Mouse (Mus musculus) heart, postnatal 4 days (tissue): Measurements from ENCODE around the gene Zbp1. TPM values are rescaled to one million over a fixed set of nuclear protein-coding genes. Genes with fewer than 3 reads are reported as not detected.

ENCODE experiments used
- DNase-seq: peaks from one replicate; pipeline ENCODE4 v3.0.0; 2021
- total RNA-seq, 2 experiments: library from RNA; stranded (reverse); gene quantifications; 2 replicates each; pipeline ENCODE4 v1.2.3; 2021

Zbp1 gene
- total RNA-seq, 2 experiments from 2014 or later = 0.14 TPM; not detected in 1

DNA sequence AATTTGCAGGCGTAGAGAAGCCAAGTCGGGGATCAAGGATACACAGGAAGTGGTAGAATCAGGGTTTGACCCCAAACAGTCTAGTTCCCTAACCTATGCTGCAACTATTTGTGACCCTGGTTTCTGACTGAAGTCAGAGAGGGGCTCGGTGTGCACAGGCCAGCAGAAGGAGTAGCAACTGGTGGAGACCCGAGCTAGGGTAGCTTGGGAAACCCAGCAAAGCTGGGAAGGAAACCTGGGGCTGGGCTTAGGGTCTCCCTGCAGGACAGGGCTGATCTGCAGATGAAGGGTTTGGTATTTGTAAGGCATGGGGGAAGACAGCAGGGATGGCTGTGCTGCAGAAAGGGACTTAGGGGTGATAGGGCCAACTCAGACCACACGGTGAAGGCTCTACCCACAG is 41.2 kb downstream of the Zbp1 start:
- DNase-seq = no peak

DNA sequence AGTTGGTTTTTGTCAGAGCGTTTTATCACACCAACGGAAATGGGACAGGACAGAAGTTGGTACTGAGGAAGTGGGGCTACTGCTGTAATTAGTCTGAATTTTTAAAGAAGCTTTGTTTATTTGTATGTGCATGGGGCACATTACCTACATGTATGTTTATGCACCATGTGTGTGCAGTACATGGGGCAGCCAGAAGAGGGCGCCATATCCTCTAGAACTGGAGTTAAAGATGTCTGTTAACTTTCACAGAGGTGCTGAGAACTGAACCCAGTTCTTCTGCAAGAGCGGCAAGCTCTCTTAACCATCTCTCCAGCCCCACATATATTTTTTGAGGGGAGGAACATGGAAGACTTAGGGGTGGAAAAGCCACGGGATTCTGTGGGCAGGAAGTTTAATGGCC is 43.0 kb downstream of the Zbp1 start:
- DNase-seq = no peak

DNA sequence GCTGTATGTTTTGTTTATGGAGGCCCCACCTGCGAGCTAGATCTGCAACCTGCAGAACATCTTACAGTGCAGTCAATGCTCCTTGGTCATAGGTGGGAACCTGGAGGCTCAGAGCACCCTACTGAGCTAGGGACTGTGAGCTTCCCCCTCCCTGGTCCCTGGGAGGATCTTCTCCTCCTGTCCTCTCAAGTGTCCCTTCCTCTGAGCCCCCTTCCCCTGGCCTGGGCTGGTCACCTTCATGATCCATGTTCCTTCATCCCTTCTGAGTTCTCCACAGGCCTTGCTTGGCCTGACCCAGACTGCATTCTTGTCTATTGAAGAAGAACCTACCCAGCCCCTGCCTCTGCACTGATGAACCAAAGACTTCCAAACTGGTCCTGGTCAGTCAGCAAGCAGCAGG is 44.2 kb downstream of the Zbp1 start:
- DNase-seq = no peak

DNA sequence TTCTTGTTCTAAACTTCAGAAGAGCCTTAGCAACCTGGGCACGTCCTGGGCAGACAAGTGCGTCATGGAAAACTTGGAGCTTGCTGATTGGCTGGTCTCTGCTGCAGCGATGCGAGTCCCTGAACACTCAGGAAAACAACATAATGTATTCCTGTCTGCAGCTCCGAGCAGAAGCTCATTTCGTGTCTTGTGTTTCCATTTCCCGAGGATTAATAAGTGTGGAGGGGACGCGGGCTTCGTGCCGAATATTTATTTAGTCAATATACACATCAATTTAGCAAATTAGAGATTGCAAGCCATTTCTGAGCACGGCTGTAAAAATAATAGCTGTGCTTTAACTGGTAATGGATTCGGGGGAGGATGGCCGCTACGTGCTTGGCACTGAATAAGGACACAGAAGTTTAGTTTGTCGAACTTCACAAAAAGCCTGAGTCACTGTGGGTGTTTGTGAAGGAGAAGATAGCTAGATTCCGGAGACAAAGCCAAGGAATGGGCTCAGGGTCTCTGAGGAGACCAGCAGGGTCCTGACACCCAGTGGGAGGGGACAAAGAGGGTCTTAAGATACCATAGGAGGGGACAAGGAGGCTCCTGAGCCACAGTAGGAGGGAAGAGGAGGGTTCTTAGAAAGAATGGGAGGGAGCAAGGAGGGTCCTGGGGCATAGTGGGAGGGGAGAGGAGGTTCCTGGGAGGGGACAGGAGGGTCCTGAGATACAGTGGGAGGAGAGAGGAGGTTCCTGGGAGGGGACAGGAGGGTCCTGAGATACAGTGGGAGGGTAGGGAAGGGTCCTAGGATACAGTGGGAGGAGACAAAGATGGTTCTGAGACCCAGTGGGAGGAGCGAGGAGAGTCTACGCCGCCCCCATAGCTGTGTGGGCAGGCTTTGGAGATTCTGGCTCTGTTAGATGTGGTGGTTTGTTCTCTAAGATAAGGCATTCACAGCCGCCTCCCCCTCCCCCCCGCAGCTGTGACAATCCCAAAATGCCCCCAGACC is 44.9 kb downstream of the Zbp1 start:
- peak; percentile 74 for DNase-seq

DNA sequence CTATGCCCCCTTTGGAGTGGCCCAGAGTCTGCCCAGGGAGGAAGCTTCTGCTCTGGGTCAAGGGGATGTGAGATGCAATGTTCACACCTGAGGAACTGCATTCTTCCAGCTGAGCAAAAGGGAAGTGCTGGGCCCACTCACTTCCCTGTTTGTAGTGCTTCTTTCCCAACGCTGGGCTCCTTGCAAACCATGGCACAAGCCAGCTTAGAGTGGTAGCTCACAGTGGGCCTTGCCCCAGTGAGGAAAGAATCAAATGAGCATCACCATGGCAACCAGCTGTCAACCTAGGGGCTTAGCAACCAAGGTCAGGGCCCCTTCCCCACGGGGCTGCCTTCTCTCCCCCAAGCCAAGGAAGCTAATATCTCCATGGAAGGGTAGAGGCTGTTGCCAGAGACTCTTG is 45.7 kb downstream of the Zbp1 start:
- DNase-seq = no peak

DNA sequence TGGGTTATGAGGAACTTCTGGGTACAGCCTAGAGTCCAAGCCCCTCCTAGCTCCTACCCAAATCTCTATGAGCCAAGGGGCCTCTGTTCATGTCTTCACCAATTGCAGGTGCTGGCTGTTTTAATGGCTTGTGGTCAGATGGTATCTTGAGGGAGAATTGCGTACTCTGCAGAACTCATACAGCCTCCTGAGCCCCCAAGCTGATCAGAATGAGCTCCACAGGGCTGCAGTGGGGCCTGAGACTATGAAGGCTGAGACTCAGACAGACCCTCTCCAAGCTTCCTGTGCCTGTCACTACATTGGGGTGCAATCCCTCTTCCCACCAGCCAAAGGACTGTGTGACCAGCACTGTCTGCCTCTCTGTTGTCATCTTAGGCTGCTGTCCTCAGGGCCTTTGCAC is 46.3 kb downstream of the Zbp1 start:
- no peak for DNase-seq

DNA sequence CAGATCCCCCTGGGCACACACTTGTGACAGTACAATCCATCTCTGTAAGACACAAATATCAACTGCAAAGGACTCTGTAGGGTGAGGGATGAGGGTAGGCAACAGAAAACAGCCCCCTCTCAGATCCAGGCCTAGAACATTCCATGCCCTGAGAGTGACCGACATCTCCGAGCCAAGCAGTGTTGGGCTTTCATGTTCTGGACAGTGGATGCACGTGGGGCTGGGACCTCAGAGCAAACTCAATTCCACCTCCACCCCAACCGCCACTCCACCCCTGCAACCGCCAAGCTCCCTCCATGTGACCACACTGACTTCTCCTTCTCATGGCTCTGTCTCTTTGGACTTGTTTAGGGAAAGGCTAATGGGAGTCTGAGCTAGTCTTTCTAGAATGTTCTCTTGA is 46.8 kb downstream of the Zbp1 start:
- no peak for DNase-seq

DNA sequence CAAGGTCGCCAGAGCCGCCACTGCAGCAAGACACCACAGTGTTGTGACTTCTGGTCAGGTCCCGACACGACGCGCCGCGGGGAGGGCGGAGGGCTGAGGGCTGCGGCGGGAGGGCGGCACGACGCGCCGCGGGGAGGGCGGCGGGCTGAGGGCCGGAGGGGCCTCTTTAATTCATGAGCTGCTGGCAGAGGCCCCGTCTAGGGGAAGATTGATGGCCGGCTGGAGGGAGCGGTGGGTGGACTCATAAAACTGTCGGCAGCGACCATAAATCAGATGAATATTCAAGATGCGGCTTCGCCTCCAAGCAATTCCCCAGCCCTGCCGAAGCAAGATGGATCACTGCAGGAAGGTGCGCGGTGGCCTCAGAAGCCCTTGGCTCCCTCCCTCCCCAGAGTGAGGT is 47.3 kb downstream of the Zbp1 start:
- DNase-seq = peak; percentile 61

DNA sequence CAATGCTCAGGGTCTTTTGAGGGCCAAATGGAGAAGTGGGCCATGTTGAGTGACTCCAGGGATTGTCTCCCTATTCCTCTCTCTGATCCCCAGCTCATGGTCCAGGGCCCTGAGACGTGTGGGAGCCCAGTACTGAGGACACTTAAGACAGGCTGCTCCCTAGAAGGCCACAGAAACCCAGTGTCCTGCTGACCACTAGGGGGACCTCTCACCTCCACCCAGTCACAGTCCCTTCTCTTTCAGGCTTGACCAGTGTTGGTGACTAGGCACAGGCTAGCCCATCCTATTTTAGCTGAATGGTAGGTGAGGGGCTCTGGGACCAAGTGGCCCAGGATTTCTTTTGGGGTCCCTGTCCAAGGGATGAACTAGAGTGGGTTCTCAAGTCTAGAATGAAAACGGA is 48.0 kb downstream of the Zbp1 start:
- DNase-seq = no peak

DNA sequence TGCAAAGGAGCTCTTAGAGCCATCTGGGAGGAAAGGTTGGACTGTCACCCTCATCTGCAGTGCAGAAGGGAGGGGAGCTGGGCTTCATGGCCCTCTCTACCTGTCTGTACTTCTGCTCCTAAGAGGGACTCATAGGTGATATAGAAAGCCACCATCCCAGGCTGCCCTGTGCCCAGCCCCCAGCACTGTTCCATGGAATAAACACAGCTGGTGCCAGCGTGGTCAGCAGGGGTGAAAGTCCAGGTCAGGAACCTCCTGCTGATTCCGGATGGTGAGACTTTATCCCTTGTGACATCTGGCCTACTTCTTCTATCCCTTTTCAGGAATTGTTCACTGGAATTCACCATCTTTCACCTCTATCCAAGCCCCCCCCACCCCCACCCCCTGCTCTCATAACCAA is 48.6 kb downstream of the Zbp1 start:
- no peak for DNase-seq

DNA sequence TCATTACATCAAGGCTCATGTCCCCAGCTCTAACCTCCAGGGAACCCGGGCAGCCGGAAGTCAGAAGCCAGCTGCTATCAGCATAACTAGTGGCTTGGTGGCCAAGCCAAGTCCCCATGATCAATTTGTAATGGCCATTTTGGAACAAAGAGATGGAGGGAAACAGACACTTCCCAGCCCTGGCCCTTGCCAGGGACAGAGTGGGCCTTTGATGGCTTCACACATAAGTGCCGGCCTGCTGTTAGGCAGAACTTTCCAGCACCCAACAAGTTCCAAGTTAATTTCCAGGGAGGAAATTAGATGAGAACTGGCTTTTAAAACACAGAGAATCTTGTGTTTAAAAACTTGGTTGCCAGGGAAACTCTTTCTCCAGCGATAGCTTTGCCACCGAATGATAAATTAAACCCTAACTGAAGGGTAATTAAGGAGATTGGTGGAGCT is 50.3 kb downstream of the Zbp1 start:
- peak; percentile 55 for DNase-seq

DNA sequence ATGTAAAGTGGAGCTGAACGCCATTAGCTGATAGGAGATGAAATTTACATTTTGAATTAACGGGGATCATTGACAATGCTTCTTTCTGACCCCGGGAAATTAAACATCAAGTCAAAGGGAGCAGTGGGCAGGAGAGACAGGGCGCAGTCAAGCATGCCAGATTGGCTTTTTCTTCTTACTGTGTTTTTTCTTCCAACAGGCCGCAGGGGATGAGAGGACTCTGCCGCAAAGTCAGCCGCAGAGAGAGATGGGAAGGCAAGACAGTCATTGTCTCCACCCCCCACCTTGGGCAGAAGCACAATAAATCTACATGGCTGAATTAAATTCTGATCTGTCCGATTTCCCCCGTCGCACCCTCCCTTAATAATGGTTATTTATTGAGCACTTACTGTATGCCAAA is 53.4 kb downstream of the Zbp1 start:
- DNase-seq = no peak

DNA sequence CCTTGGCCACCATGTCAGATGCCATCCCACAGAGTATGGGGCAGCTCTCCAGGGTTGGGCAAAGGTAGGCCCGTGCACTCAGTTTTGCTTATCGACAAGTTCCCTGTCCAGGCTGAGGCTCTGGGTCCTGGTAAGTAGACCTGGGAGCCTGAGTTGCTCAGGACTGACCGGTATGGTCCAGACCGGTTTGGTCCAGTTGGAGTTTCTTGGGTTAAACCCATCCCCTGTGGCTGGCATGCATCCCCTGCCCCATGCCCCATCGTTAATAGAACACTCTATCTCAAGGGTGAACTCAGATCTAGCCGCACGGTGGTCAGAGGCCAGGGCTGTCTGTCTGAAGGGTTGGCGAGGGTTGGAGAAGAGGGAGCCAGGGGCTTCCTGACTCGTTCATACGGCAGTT is 53.8 kb downstream of the Zbp1 start:
- no peak for DNase-seq

DNA sequence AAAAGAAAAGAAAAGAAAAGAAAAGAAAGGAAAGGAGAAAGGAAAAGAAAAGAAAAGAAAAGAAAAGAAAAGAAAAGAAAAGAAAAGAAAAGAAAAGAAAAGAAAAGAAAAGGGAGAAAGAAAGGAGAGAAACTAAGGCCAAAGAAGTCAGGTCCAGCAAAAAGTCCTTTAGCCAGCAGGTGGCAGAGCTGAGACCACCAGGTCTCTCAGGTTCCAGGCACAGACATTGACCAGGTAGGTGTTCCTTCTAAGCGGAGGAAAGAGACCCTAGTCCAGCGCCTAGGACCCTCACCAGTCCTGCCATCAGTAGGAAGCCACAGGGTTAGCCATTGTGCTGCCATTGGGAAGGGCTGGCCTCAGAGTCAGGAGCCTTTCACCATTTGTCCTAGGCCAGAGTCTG is 54.4 kb downstream of the Zbp1 start:
- peak; percentile 40 for DNase-seq

DNA sequence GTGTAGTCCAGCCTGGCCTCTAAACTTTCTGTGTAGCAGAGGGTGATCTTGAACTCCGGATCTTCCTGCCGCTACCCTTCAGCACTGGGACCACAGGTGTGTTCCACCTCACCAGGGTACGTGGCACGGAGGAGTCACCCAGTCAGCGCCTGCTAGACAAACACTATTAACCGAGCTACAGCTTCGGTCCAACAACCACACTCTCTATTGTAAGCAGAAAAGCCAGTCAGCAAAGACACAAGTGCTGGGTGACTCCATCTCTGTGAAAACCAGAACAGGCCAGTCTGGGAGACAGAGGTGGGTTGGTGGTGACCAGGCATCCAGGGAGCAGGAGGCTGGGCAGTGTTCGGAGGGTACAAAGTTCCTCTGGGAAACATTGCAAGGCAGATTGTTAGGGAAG is 55.3 kb downstream of the Zbp1 start:
- no peak for DNase-seq

DNA sequence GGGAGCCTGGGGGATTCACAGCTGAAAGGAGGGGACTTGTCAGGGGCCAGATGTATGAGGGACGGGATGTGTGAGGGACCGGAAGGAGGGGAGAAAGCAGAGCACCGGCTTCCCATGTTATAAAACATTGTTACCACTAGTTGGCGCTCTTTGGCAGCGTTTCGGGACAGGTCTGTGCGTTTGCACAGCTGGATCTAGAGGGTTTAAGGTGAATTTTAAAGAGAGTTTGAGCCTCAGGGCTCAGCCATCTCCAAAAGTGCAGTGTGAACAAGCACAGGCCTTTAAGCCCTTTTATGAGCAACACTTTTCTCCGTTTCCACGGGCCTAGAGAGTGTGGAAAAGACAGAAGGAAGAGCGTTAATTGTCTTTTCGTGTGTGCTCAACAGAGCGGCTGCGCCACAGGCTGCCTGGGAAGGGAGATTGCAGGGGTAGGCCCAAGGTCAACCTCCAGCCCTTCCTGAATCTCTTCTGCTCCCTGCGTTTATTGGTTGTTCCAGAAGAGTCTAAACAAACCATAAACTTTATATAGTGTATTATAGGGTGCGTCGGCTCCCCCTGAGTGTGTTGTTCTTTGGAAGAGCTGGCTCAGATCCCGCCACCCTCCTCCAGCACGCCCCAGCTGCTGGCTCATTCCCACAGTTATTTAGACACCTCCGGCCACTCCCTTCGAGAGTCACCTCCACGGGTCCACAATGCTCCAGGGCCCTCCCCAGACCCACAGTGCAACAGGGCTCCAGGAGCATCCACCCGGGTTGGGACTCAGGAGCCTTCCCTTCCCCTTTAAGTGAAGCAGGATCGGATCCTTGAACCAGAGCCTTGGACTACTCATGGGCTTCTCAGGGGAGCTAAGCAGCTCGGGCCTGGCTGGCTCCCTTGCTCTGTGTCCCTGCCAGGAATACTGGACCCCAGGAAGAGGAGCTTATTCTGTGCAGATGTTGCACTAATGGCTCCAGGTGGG is 59.1 kb downstream of the Zbp1 start:
- DNase-seq = peak; percentile 81

DNA sequence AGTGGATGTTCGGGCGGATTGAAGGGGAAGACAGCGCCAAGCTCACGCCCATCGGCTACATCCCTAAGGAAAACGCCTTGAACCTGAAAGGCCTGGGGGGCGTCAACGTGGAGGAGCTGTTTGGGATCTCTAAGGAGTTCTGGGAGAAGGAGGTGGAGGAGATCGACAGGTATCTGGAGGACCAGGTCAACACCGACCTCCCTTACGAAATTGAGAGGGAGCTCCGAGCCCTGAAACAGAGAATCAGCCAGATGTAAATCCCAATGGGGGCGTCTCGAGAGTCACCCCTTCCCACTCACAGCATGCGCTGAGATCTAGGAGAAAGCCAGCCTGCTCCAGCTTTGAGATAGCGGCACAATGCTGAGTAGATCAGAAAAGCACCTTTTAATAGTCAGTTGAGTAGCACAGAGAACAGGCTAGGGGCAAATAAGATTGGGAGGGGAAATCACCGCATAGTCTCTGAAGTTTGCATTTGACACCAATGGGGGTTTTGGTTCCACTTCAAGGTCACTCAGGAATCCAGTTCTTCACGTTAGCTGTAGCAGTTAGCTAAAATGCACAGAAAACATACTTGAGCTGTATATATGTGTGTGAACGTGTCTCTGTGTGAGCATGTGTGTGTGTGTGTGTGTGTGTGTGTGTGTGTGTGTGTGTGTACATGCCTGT is 60.2 kb downstream of the Zbp1 start:
- no peak for DNase-seq

DNA sequence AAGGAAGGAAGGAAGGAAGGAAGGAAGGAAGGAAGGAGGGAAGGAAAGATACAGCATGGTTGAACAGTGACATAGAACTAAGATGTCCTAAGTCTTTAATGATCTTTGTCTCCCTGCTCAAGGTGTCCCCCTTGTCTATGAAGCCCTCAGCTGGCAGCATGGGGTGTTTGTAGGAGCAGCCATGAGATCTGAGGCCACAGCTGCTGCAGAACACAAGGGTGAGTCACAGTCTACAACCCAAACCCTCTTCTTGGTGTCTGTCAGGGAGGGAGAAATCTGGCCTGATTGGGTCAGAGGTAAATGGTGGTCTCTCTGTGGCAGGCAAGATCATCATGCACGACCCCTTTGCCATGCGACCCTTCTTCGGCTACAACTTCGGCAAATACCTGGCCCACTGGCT is 60.9 kb downstream of the Zbp1 start:
- DNase-seq = no peak

DNA sequence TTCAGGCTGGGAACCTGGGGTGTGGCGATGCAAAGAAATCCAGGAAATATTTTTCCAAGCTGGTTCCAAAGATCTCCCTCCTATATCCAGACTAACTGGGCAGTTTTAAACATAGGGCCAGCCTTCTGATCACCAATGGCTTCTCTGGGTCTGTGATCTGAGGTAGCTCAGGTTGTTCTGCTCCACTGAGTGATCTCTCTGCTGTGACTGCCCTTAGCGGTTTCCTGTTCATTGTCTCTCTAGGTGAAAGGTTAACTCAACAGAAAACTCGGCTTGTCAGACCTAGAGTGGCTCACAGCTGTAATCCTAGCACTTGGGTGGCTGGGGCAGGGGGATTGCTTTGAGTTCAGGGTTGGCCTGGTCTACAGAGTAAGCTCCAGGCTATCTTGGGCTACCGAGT is 61.3 kb downstream of the Zbp1 start:
- no peak for DNase-seq

DNA sequence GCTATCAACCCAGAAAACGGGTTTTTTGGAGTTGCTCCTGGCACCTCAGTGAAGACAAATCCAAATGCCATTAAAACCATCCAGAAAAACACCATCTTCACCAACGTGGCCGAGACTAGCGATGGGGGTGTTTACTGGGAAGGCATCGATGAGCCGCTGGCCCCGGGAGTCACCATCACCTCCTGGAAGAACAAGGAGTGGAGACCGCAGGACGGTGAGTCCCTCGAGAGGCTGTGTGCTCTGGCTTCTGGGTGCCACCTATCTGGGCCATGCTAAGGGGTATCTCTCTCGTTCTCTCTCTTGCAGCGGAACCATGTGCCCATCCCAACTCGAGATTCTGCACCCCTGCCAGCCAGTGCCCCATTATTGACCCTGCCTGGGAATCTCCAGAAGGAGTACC is 61.8 kb downstream of the Zbp1 start:
- no peak for DNase-seq
